Mouse (Mus musculus) forebrain, embryonic 11.5 days (tissue): ENCODE data around the gene S1pr4. TPM values are rescaled to one million over a fixed set of nuclear protein-coding genes. Genes with fewer than 3 reads are reported as not detected.
A peak's percentile ranks its signal among the peaks of the same experiment; 100 is the strongest.

Experiments
- ATAC-seq: fragments of 200-750 bp; cut with Nextera tagmentation; replicated peaks from 2 replicates; pipeline ENCODE4 v1.8.0; 2017; ENCODE audit warnings: moderate TSS enrichment; ENCODE audit not compliant: low FRiP score
- DNase-seq: peaks from one replicate; pipeline ENCODE4 v3.0.0-alpha.2; 2017; ENCODE audit warnings: low spot score
- H3K27ac ChIP-seq: fragments of 300-500 bp; sonication (generic); 2 replicates; pipeline ENCODE4 v1.5.1; 2014; ENCODE audit warnings: low read depth, low read length
- H3K27me3 ChIP-seq: fragments of 300-500 bp; sonication (generic); 2 replicates; pipeline ENCODE4 v1.6.1; 2014; ENCODE audit warnings: mild to moderate bottlenecking, low read length, mixed read lengths; ENCODE audit not compliant: control insufficient read depth, insufficient read depth
- H3K36me3 ChIP-seq: fragments of 300-500 bp; sonication (generic); 2 replicates; pipeline ENCODE4 v1.6.1; 2014; ENCODE audit warnings: mild to moderate bottlenecking, low read length, moderate library complexity, mixed read lengths; ENCODE audit not compliant: control insufficient read depth, insufficient read depth
- H3K4me1 ChIP-seq: fragments of 300-500 bp; sonication (generic); replicated peaks from 2 replicates; pipeline ENCODE4 v1.6.1; 2014; ENCODE audit warnings: low read length, mixed read lengths; ENCODE audit not compliant: control insufficient read depth, insufficient read depth
- H3K4me2 ChIP-seq: fragments of 300-500 bp; sonication (generic); 2 replicates; pipeline ENCODE4 v1.6.1; 2014; ENCODE audit warnings: low read depth, mild to moderate bottlenecking, low read length, moderate library complexity, mixed read lengths; ENCODE audit not compliant: severe bottlenecking
- H3K4me3 ChIP-seq: fragments of 300-500 bp; sonication (generic); 2 replicates; pipeline ENCODE4 v1.5.1; 2014; ENCODE audit warnings: low read depth, low read length
- H3K9ac ChIP-seq: fragments of 300-500 bp; sonication (generic); 2 replicates; pipeline ENCODE4 v1.6.1; 2014; ENCODE audit warnings: low read length
- H3K9me3 ChIP-seq: fragments of 300-500 bp; sonication (generic); 2 replicates; pipeline ENCODE4 v1.6.1; 2016; ENCODE audit warnings: low read length, mixed read lengths; ENCODE audit not compliant: control insufficient read depth
- WGBS: fragments of 180-500 bp; shearing (Covaris S2); extraction: QIAGEN DNeasy Blood & Tissue Kit; methylation state at CpG from one replicate; pipeline ENCODE4 v1.1.7; 2014; 5-methylcytosine and 5-hydroxymethylcytosine counted together
- polyA plus RNA-seq: library from polyadenylated mRNA; unstranded; fragments of >200 nt; fragmentation: Nextera tagmentation; extraction: Ambion mirVana; gene quantifications from 2 replicates; pipeline ENCODE4 v1.2.1, GENCODE M21; 2014

The S1pr4 gene
- polyA plus RNA-seq = 0.36 and 0.68 TPM in 2 replicates

GRCm38 (mm10) chr10:81500032-81500431, at the start of gene S1pr4:
S1pr4 (minus strand) TSS chr10:81500132.
- Histone ChIP-seq H3K4me3 (no peak within 1 kb of the TSS), H3K9me3 (no peaks in the 10 kb centered on the region), H3K27ac (no peak within 1 kb of the TSS), H3K27me3 (no peaks in the 10 kb centered on the region; the same call in 1 of the 2 replicates), H3K36me3 (no peaks in the 10 kb centered on the region), H3K4me2 (no peak within 1 kb of the TSS), H3K9ac (no peak within 1 kb of the TSS; the same call in 1 of the 2 replicates), H3K4me1 (peaks cover 7% of the 10 kb centered on the region)
- WGBS = 82% methylated on average over 3 of the region's 3 CpGs
- ATAC-seq = no peak
- no peak for DNase-seq

GRCm38 (mm10) chr10:81548944-81549343, 49.0 kb upstream of the S1pr4 start:
- no peaks in the 10 kb centered on the region for H3K9me3 ChIP-seq
- H3K9ac ChIP-seq = no peak overlapping the region

GRCm38 (mm10) chr10:81546788-81547571, 47.0 kb upstream of the S1pr4 start:
- H3K27me3 ChIP-seq = no peaks in the 10 kb centered on the region; the same call in 1 of the 2 replicates
- no peaks in the 10 kb centered on the region for H3K36me3 ChIP-seq
- no peak overlapping the region for H3K27ac ChIP-seq
- DNase-seq = no peak
- no peaks in the 10 kb centered on the region for H3K9me3 ChIP-seq
- H3K9ac ChIP-seq = no peak overlapping the region
- H3K4me1 ChIP-seq = peaks cover 14% of the 10 kb centered on the region
- no peak for ATAC-seq
- H3K4me2 ChIP-seq = no peak overlapping the region
- no peak overlapping the region for H3K4me3 ChIP-seq
- 90% methylated on average over 13 of the region's 13 CpGs for WGBS

More at GRCm38 (mm10) chr10:81548944-81549343, 49.0 kb upstream of the S1pr4 start:
- no peaks in the 10 kb centered on the region; the same call in 1 of the 2 replicates for H3K27me3 ChIP-seq
- H3K36me3 ChIP-seq = no peaks in the 10 kb centered on the region
- no peak overlapping the region for H3K4me3 ChIP-seq
- H3K27ac ChIP-seq = no peak overlapping the region
- H3K4me1 ChIP-seq = peaks cover 1% of the 10 kb centered on the region
- no peak overlapping the region for H3K4me2 ChIP-seq
- 74% methylated on average over 5 of the region's 5 CpGs for WGBS
- ATAC-seq (no peak), DNase-seq (no peak)

- Histone ChIP-seq H3K4me3 (no peak overlapping the region), H3K4me2 (no peak overlapping the region), H3K9ac (no peak overlapping the region; the same call in 1 of the 2 replicates), H3K27me3 (no peaks in the 10 kb centered on the region; the same call in 1 of the 2 replicates), H3K27ac (no peak overlapping the region), H3K9me3 (no peaks in the 10 kb centered on the region), H3K36me3 (no peaks in the 10 kb centered on the region), H3K4me1 (peaks cover 19% of the 10 kb centered on the region)
- DNase-seq (peak; percentile 43), ATAC-seq (no peak)
- WGBS = 83% methylated on average over 5 of the region's 5 CpGs
These were observed 46.4 kb upstream of the S1pr4 start for GRCm38 (mm10) chr10:81546332-81546731.

- WGBS = 1% methylated on average over 57 of the region's 59 CpGs
- no peaks in the 10 kb centered on the region for H3K36me3 ChIP-seq
- peak within 1 kb of the TSS; percentile 31; the same call in 1 of the 2 replicates for H3K27ac ChIP-seq
- ATAC-seq = peak; percentile 95
- no peaks in the 10 kb centered on the region for H3K9me3 ChIP-seq
- H3K9ac ChIP-seq = peak within 1 kb of the TSS; percentile 89
- H3K4me2 ChIP-seq = peak within 1 kb of the TSS; percentile 91
- DNase-seq = peak; percentile 100
- peaks cover 19% of the 10 kb centered on the region for H3K4me1 ChIP-seq
- H3K27me3 ChIP-seq = no peaks in the 10 kb centered on the region; the same call in 1 of the 2 replicates
- H3K4me3 ChIP-seq = peak within 1 kb of the TSS; percentile 84
These were observed 45.3 kb upstream of the S1pr4 start, which contains the start of gene Gna11 for GRCm38 (mm10) chr10:81545161-81545747. Gna11 (minus strand) TSS chr10:81545190.

- H3K27me3 ChIP-seq = no peaks in the 10 kb centered on the region; the same call in 1 of the 2 replicates
- WGBS = under 1% methylated on average over 93 of the region's 93 CpGs
These were observed 44.6 kb upstream of the S1pr4 start for GRCm38 (mm10) chr10:81544296-81545160.

GRCm38 (mm10) chr10:81543633-81544032, 43.7 kb upstream of the S1pr4 start:
- Histone ChIP-seq H3K9ac (peak overlapping the region; percentile 89), H3K4me1 (peaks cover 19% of the 10 kb centered on the region), H3K4me3 (peak overlapping the region; percentile 84), H3K9me3 (no peaks in the 10 kb centered on the region), H3K27ac (no peak overlapping the region), H3K36me3 (no peaks in the 10 kb centered on the region), H3K27me3 (no peaks in the 10 kb centered on the region), H3K4me2 (peak overlapping the region; percentile 91)
- WGBS = 55% methylated on average over 1 of the region's 1 CpGs
- ATAC-seq = no peak
- DNase-seq = no peak

More at GRCm38 (mm10) chr10:81544296-81545160, 44.6 kb upstream of the S1pr4 start:
- Histone ChIP-seq H3K4me3 (peak overlapping the region; percentile 84), H3K27ac (peak overlapping the region; percentile 31; the same call in 1 of the 2 replicates), H3K9me3 (no peaks in the 10 kb centered on the region), H3K36me3 (no peaks in the 10 kb centered on the region), H3K4me2 (peak overlapping the region; percentile 91), H3K9ac (peak overlapping the region; percentile 89), H3K4me1 (peaks cover 19% of the 10 kb centered on the region)
- DNase-seq = no peak
- peak; percentile 17 for ATAC-seq
